Comparison of ENCODE assay signal across 9 mouse cellular contexts in genomic region chr5:140981370-140981805, GRCm38 (mm10). TPM values are rescaled to one million over a fixed set of nuclear protein-coding genes. Genes with fewer than 3 reads are reported as not detected.
DNase-seq lines count a peak whose midpoint lies in the region; ATAC-seq lines count a peak whose summit lies in the region.
"Had no signal": no experiment of that assay in that cellular context is flagged by ENCODE, and none has a peak within 500 bp of the region (broad histone marks: within the 10 kb centered on the region; RNA-seq: fewer than 3 reads in every experiment).

No protein-coding gene starts in this region.

- no peak overlapping the region for H3K4me3 ChIP-seq in liver, embryonic 11.5 days (ENCODE audit: low read depth, low read length)
- no peak overlapping the region for H3K4me3 ChIP-seq in liver, embryonic 12.5 days
- H3K4me3 ChIP-seq: liver, embryonic 15.5 days; midbrain, embryonic 15.5 days had no signal

- 0 out of 2 replicates have a peak, but pooled peaks have one; percentile 31 for ATAC-seq in liver, embryonic 11.5 days (replicated peaks; ENCODE audit: low FRiP score)
- no peak for ATAC-seq in liver, embryonic 12.5 days
- ATAC-seq: midbrain, embryonic 15.5 days had no signal

- H3K9me3 ChIP-seq in liver, embryonic 11.5 days (ENCODE audit: control insufficient read depth, low read length), result no peaks in the 10 kb centered on the region
- peaks cover 8% of the 10 kb centered on the region; the same call in 1 of the 2 replicates for H3K9me3 ChIP-seq in liver, embryonic 12.5 days (replicated peaks)
- H3K9me3 ChIP-seq: liver, embryonic 15.5 days; midbrain, embryonic 15.5 days had no signal

- H3K36me3 ChIP-seq in liver, embryonic 11.5 days (ENCODE audit: control insufficient read depth, insufficient read depth, low read length), result no peaks in the 10 kb centered on the region
- no peaks in the 10 kb centered on the region for H3K36me3 ChIP-seq in liver, embryonic 12.5 days
- H3K36me3 ChIP-seq: liver, embryonic 15.5 days; midbrain, embryonic 15.5 days had no signal

- WGBS in liver, embryonic 11.5 days, result 45% methylated on average over 6 of the region's 6 CpGs
- WGBS in liver, embryonic 12.5 days (ENCODE audit: insufficient replicate concordance), result 40% methylated on average over 6 of the region's 6 CpGs

- DNase-seq in liver, embryonic 11.5 days (ENCODE audit: low spot score), result no peak
- DNase-seq in CD4-positive, CD25-positive, alpha-beta regulatory T cell, adult 2 months (ENCODE audit: low read depth, low spot score), result peak; percentile 62
- DNase-seq in ZHBTc4 (ENCODE audit: low read depth, low spot score), result peak; percentile 77
- DNase-seq in hindlimb bud, embryonic 11.5 days (ENCODE audit: extremely low spot score, low read depth, low spot score), result peak; percentile 26
- no peak for DNase-seq in layer of hippocampus, adult 9-10 months (ENCODE audit: low spot score)
- no peak for DNase-seq in left cerebral cortex, adult 18-20 months (ENCODE audit: low spot score in 2 of 2)

- H3K27ac ChIP-seq in liver, embryonic 11.5 days (ENCODE audit: low read depth, low read length), result no peak overlapping the region
- H3K27ac ChIP-seq in liver, embryonic 12.5 days, result no peak overlapping the region
- H3K27ac ChIP-seq: liver, embryonic 15.5 days; midbrain, embryonic 15.5 days had no signal

- H3K4me2 ChIP-seq in liver, embryonic 11.5 days, result no peak overlapping the region
- H3K4me2 ChIP-seq in liver, embryonic 12.5 days, result no peak overlapping the region
- H3K4me2 ChIP-seq: liver, embryonic 15.5 days; midbrain, embryonic 15.5 days had no signal

- H3K9ac ChIP-seq in liver, embryonic 11.5 days (ENCODE audit: low read depth, low read length), result no peak overlapping the region
- H3K9ac ChIP-seq in liver, embryonic 12.5 days, result no peak overlapping the region
- H3K9ac ChIP-seq: liver, embryonic 15.5 days; midbrain, embryonic 15.5 days had no signal

- H3K4me1 ChIP-seq in liver, embryonic 11.5 days (replicated peaks; ENCODE audit: control insufficient read depth, insufficient read depth, low read length), result peaks cover 4% of the 10 kb centered on the region; the same call in 1 of the 2 replicates
- H3K4me1 ChIP-seq in liver, embryonic 12.5 days, result no peaks in the 10 kb centered on the region
- H3K4me1 ChIP-seq: liver, embryonic 15.5 days; midbrain, embryonic 15.5 days had no signal

- no peaks in the 10 kb centered on the region for H3K27me3 ChIP-seq in liver, embryonic 11.5 days (replicated peaks; ENCODE audit: control insufficient read depth, insufficient read depth, low read length)
- H3K27me3 ChIP-seq in liver, embryonic 12.5 days (replicated peaks), result no peaks in the 10 kb centered on the region
- H3K27me3 ChIP-seq: liver, embryonic 15.5 days; midbrain, embryonic 15.5 days had no signal

RNA-seq across cellular contexts. Expression of gene Card11, which starts 19.0 kb away (rescaled TPM):
- polyA plus RNA-seq in liver, embryonic 11.5 days (2014; fragmentation: Nextera tagmentation; extraction: Ambion mirVana), result 0.22 and 0.29 TPM in 2 replicates
- polyA plus RNA-seq in liver, embryonic 12.5 days (2016; fragmentation: Nextera tagmentation; extraction: Ambion mirVana), result 0.10 and 0.33 TPM in 2 replicates
- total RNA-seq in left cerebral cortex, adult 18-20 months (2021), result under 1 TPM in 1 of 2 experiments, not detected in 1; 0.37 TPM

Comparison
In these comparisons a context has a peak if more than half of its experiments do, and no peak if none do; other contexts are left out.
1. DNase-seq: peak in CD4-positive, CD25-positive, alpha-beta regulatory T cell, adult 2 months (single experiment), ZHBTc4 (single experiment) and hindlimb bud, embryonic 11.5 days (single experiment); none in liver, embryonic 11.5 days (single experiment), layer of hippocampus, adult 9-10 months (single experiment) and left cerebral cortex, adult 18-20 months (0 of 2).